Mouse (Mus musculus) liver, embryonic 14.5 days (tissue): Measurements from ENCODE around the gene Slc38a2.

Source experiments
- CTCF ChIP-seq: IDR thresholded peaks from 2 replicates; pipeline ENCODE4 v1.5.1; 2016; ENCODE audit warnings: antibody characterized with exemption, low read depth, control low read depth
- EP300 ChIP-seq: IDR thresholded peaks from 2 replicates; pipeline ENCODE4 v1.6.1; 2016; ENCODE audit warnings: antibody characterized with exemption, low read depth

DNA sequence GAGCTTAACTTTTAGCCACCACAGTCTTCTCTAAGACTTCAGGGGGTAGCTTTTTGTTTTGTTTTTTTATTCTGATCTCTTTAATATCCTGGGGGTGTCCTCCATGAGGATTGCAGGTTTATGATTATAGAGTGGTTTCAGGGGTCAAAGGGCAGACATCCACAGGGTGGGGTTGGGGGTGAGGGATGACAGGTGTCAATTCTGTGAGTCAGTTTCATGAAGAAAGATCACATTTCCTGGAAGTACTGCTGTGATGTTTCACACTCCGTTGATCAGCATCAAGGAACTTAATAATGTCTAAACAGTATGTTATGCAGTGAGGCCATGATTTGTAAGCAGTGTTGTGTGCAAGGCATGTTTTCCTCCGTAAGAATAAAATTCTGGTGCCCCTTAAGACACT lies 8.4 kb upstream of the Slc38a2 start:
- TF ChIP-seq CTCF (no peak), EP300 (no peak)
